Mouse (Mus musculus): ENCODE measurements around the gene Pex26. TPM values are rescaled to one million over a fixed set of nuclear protein-coding genes. Genes with fewer than 3 reads are reported as not detected.

Gene Pex26
- polyA plus RNA-seq, 1 experiment from 2014 or later = 6.5 TPM

DNA sequence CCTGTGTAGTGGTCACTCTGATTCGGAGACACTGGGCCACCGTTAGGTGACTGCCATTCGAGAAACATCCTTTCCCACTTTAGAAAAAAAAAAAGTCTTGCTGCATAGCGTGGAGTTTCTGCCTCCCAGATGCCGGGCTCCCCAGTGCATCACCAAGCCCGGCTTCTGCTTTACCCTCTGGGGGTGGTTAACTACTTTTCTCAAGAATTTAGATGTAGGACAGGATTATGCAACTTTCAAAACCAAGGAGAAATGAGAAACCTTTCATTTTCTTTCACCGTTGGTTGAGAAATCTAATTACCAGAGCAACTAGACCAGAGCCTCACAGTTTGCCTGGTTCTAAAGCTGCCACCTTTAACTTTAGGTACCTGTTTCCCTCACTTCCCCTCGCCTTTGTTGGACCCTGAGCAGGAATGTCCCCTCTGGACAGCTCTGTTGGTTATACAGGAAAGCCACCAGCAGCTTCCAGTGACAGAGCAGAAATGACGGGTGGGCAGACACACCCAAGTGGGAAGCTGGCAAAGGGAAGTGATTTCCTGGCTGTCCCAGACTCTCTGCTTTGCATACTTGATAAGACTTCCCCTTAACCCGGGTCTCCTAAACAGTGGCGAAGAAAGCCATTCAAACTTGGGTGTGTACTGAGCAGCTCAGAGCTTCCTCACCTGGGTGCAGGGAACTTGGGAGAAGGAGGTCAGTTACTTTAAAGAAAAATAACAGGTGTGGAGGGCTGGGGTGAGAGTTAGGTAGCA, 8.0 kb downstream of the Pex26 start:
- Histone ChIP-seq H3K36me3 (ENCODE audit: control insufficient read depth, insufficient read depth, low read length) (peaks cover 13% of the 10 kb centered on the region; the same call in 1 of the 2 replicates), H3K27ac (replicated peaks) (no peak overlapping the region), H3K9me3 (ENCODE audit: control insufficient read depth, low read length) (no peaks in the 10 kb centered on the region), H3K4me3 (ENCODE audit: low read depth, low read length) (no peak overlapping the region), H3K4me1 (replicated peaks; ENCODE audit: control insufficient read depth, insufficient read depth) (no peaks in the 10 kb centered on the region), H3K27me3 (ENCODE audit: control insufficient read depth, insufficient read depth, low read length) (no peaks in the 10 kb centered on the region), H3K4me2 (replicated peaks; ENCODE audit: low read depth) (no peak overlapping the region), H3K9ac (ENCODE audit: low read length) (no peak overlapping the region)
- DNase-seq (ENCODE audit: low spot score) (no peak), ATAC-seq (ENCODE audit: low FRiP score, low TSS enrichment) (0 out of 2 replicates have a peak, but pooled peaks have one; percentile 41)
- no peak for TF ChIP-seq CTCF (IDR thresholded peaks at IDR 0.05; ENCODE audit: low read depth)
- TF ChIP-seq EP300 (optimal IDR thresholded peaks at IDR 0.05) = no peak
- 74% methylated on average over 11 of the region's 11 CpGs for WGBS

DNA sequence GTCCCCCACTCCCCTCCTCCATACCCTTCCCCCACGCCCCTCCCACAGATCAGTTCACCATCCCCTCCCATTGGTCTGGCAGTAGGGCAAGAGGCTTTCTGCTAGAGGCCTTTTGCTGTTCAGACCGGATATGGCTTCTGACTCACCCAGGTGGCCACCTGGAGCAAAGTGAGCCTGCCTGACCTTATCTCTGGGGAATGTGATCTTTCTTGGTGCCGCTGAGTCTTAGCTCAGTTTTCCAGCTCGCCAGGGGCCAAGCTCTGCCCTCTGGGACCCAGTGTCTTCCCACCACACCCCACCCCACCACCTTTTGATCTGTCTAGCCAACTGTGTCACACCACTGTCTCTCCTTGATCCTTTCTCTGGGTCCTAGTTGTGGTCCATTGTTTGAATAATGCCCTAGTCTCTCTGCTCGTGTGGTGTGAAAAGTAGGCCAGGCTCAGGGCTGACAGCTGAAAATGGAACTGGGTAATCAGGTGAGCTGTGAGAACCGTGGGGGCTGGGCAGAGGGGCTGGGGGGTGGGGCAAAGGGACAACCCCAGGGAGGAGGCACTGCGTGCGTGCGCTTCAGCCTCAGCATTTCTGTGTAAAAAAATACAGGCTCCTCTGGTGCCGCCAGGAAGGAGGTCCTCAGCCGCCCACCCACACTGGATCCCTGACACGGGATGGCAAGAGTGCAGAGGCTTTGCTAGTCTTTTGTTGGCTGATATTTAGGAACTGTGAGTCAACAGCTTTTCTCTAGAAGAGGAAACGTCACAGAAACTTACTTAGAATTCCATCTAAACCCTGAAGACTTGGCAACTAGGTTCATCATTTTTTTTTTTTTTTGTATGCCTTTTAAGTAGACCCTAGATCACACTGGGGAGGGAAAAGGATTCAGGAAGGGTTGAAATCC, 10.8 kb downstream of the Pex26 start:
- H3K27me3 ChIP-seq (ENCODE audit: control insufficient read depth, insufficient read depth, low read length) = no peaks in the 10 kb centered on the region
- H3K9me3 ChIP-seq (ENCODE audit: control insufficient read depth, low read length) = no peaks in the 10 kb centered on the region
- no peak overlapping the region for H3K4me2 ChIP-seq (replicated peaks; ENCODE audit: low read depth)
- H3K27ac ChIP-seq (replicated peaks) = no peak overlapping the region
- H3K4me3 ChIP-seq (ENCODE audit: low read depth, low read length) = no peak overlapping the region
- 51% methylated on average over 13 of the region's 13 CpGs for WGBS
- no peak for DNase-seq (ENCODE audit: low spot score)
- TF ChIP-seq CTCF (IDR thresholded peaks at IDR 0.05; ENCODE audit: low read depth) (no peak), EP300 (optimal IDR thresholded peaks at IDR 0.05) (no peak)
- H3K9ac ChIP-seq (ENCODE audit: low read length) = no peak overlapping the region
- H3K36me3 ChIP-seq (ENCODE audit: control insufficient read depth, insufficient read depth, low read length) = peaks cover 11% of the 10 kb centered on the region; the same call in 1 of the 2 replicates
- peak; percentile 55 for ATAC-seq (ENCODE audit: low FRiP score, low TSS enrichment)
- H3K4me1 ChIP-seq (replicated peaks; ENCODE audit: control insufficient read depth, insufficient read depth) = no peaks in the 10 kb centered on the region

DNA sequence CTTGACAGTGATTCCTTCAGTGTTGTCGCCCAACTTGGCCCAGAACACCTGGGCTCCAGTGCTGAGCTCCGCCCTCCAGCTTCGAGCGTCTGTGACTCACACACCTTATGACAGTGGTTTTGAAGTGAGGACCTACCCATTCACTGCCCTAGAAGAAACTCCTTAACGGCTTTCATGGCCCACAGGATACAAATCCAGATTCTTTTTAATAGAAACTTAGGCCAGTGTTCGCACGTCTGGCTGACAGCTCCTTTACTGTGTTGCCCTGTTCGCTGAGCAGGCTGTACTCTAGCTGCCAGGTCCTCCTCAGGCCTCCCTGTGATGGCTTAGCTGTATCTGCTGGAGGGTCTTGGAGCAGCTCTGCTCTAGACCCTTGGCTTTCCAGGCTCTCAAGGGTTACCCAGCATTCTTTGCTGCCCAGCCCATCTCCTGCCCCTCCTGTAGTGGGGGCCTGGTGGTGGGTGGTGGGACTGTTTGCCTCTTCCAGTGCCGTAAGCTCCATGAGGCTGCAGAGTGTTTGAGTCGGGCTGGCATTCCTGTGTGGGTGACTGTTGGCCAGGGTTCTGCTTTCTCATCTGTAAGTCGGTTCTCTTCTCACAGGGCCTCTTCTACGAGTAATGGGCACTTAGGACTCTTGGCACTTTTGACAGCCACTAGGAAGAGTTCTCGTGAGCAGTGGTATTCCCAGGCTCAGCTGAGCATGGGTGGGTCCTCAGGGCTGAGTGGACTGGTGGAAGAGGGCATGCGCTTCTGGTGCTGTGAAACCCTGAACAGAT, 11.7 kb downstream of the Pex26 start:
- WGBS = 70% methylated on average over 14 of the region's 14 CpGs
- Histone ChIP-seq H3K4me2 (replicated peaks; ENCODE audit: low read depth) (no peak overlapping the region), H3K27ac (replicated peaks) (no peak overlapping the region), H3K9me3 (ENCODE audit: control insufficient read depth, low read length) (no peaks in the 10 kb centered on the region), H3K4me3 (ENCODE audit: low read depth, low read length) (no peak overlapping the region), H3K9ac (ENCODE audit: low read length) (no peak overlapping the region), H3K36me3 (ENCODE audit: control insufficient read depth, insufficient read depth, low read length) (peaks cover 5% of the 10 kb centered on the region; the same call in 1 of the 2 replicates), H3K27me3 (ENCODE audit: control insufficient read depth, insufficient read depth, low read length) (no peaks in the 10 kb centered on the region), H3K4me1 (replicated peaks; ENCODE audit: control insufficient read depth, insufficient read depth) (no peaks in the 10 kb centered on the region)
- DNase-seq (ENCODE audit: low spot score) (no peak), ATAC-seq (ENCODE audit: low FRiP score, low TSS enrichment) (no peak)
- no peak for TF ChIP-seq CTCF (IDR thresholded peaks at IDR 0.05; ENCODE audit: low read depth)
- TF ChIP-seq EP300 (optimal IDR thresholded peaks at IDR 0.05) = no peak

DNA sequence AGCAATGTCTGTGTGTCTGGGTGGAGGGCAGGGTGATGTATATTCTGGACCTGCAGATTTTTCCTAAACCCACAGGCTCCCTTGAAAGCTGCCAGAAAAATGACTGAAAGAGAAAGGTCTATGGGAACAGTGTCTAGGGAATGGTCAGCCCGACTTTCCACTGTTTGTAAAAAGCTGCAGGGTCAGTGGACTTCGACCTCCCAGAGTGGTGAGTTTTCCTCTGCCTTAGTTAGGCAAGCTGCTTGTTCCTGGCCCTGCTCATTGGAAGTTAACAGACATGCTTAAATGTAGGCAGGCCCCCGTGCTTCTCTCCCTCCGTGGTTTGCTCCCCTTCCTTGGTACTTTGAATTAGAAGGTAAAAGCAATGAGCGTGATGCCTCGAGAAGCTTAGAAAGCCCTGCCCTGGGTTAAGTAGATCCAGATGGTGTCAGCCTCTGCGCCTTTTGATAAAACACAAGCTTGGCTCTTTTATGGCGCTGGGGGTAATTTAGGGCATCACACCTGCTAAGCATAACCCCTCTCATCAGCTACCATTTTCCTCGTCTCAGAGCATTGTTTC, 14.4 kb downstream of the Pex26 start:
- WGBS = 59% methylated on average over 9 of the region's 9 CpGs
- DNase-seq (ENCODE audit: low spot score) (no peak), ATAC-seq (ENCODE audit: low FRiP score, low TSS enrichment) (no peak)
- Histone ChIP-seq H3K4me3 (ENCODE audit: low read depth, low read length) (no peak overlapping the region), H3K4me1 (replicated peaks; ENCODE audit: control insufficient read depth, insufficient read depth) (no peaks in the 10 kb centered on the region), H3K36me3 (ENCODE audit: control insufficient read depth, insufficient read depth, low read length) (peaks cover 3% of the 10 kb centered on the region; the same call in 1 of the 2 replicates), H3K9me3 (ENCODE audit: control insufficient read depth, low read length) (no peaks in the 10 kb centered on the region), H3K9ac (ENCODE audit: low read length) (no peak overlapping the region), H3K4me2 (replicated peaks; ENCODE audit: low read depth) (no peak overlapping the region), H3K27ac (replicated peaks) (no peak overlapping the region), H3K27me3 (ENCODE audit: control insufficient read depth, insufficient read depth, low read length) (no peaks in the 10 kb centered on the region)
- TF ChIP-seq EP300 (optimal IDR thresholded peaks at IDR 0.05) (no peak), CTCF (IDR thresholded peaks at IDR 0.05; ENCODE audit: low read depth) (no peak)

DNA sequence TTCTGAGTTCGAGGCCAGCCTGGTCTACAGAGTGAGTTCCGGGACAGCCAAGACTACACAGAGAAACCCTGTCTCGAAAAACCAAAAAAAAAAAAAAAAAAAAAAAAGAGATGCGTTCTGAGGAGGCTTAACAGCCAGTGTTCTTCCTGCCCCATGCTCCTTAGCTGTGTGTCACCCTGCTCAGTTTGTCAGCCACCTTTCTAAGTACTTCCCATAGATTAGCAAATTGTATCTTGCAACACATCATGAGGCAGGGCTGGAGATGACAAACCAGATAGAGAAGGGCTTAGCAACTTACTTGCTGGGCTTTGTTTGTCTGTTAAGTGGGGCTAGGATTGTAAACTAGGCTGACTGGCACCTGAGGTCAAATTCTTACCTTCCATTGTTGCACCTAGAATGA, 17.0 kb downstream of the Pex26 start:
- no peak overlapping the region for H3K27ac ChIP-seq (replicated peaks)
- DNase-seq (ENCODE audit: low spot score) (no peak), ATAC-seq (ENCODE audit: low FRiP score, low TSS enrichment) (no peak)
- no peak overlapping the region for H3K4me2 ChIP-seq (replicated peaks; ENCODE audit: low read depth)
- no peaks in the 10 kb centered on the region for H3K4me1 ChIP-seq (replicated peaks; ENCODE audit: control insufficient read depth, insufficient read depth)
- no peak overlapping the region for H3K9ac ChIP-seq (ENCODE audit: low read length)
- no peak overlapping the region for H3K4me3 ChIP-seq (ENCODE audit: low read depth, low read length)
- WGBS = 93% methylated on average over 3 of the region's 4 CpGs
- peaks cover 3% of the 10 kb centered on the region; the same call in 1 of the 2 replicates for H3K36me3 ChIP-seq (ENCODE audit: control insufficient read depth, insufficient read depth, low read length)
- TF ChIP-seq EP300 (optimal IDR thresholded peaks at IDR 0.05) = no peak
- no peak for TF ChIP-seq CTCF (IDR thresholded peaks at IDR 0.05; ENCODE audit: low read depth)
- H3K27me3 ChIP-seq (ENCODE audit: control insufficient read depth, insufficient read depth, low read length) = no peaks in the 10 kb centered on the region
- no peaks in the 10 kb centered on the region for H3K9me3 ChIP-seq (ENCODE audit: control insufficient read depth, low read length)

All from stomach, postnatal 0 days (tissue).